Mouse (Mus musculus) neutrophil, adult 59 days (primary cell): ENCODE data around the gene Reep3. TPM values are rescaled to one million over a fixed set of nuclear protein-coding genes. Genes with fewer than 3 reads are reported as not detected.

Source experiments
- total RNA-seq, 2 experiments: library from RNA; stranded (reverse); gene quantifications; 1 replicate in 1 of 2; 2 replicates in 1 of 2; pipeline ENCODE4 v1.2.4; 2023

Reep3 gene
- 10 to 100 TPM; 62.9 to 68.0 TPM for total RNA-seq

DNA sequence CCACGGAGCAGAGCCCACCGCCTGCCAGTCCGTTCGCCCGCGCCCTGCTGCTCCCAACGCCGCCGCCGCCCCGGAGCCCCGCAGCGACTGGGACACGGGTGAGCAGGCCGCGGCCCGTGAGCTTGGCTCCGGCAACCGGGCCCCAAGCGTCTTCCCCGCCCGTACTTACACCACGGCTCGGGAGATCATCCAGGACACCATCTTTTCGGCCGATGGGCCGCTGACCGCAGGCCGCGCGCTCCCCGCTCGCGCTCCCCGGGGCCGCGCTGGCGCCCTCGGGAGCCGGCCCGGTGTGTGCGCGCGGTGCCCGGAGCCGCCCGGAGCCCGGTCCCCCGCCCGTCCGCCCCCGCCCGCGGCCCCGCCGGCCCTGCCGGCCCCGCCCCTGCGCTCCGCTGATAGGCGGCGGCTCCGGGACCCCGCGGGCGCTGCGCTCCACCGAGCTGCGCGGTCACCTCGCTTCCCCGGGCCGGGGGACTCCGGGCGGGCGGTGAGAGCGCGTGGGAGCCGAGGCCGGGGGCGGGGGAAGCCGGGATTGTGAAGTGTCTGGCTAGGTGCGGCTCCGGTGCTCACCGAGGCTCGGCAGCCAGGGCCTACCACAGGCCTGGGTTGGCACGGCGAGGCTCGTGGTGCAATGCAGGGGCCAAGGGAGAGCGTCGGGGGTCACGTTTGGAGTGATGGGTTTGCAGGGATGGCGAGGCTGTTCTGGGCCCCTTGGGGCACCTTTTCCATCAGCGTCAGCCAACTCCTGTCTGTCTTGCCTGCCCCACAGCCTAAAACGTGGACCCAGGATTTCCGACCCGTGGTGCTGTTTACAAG lies at the start of gene Reep3:
Reep3 (minus strand) TSS at position 325 of the 816 bp plus-strand sequence.

GRCm38 (mm10) chr10:67095798-67096620 lies 736 bp downstream of the Reep3 start, which contains the start of gene Jmjd1c:
Gene Jmjd1c (plus strand): TSS chr10:67096125.

Other genes starting within 250 kb of the Reep3 start
- gene Jmjd1c, start 820 bp downstream of the Reep3 start, total RNA-seq = 100 to 1,000 TPM; 159 to 168 TPM
- 10 to 100 TPM; 13.4 to 15.4 TPM for gene Nrbf2, start 188.4 kb upstream of the Reep3 start, total RNA-seq